Mouse (Mus musculus) liver, embryonic 14.5 days (tissue): ENCODE measurements around the gene Ptgfrn.

Experiments used
- CTCF ChIP-seq: IDR thresholded peaks from 2 replicates; pipeline ENCODE4 v1.5.1; 2016; ENCODE audit warnings: antibody characterized with exemption, low read depth, control low read depth
- EP300 ChIP-seq: IDR thresholded peaks from 2 replicates; pipeline ENCODE4 v1.6.1; 2016; ENCODE audit warnings: antibody characterized with exemption, low read depth

GRCm38 (mm10) chr3:101110838-101111103, 693 bp upstream of the Ptgfrn start:
- no peak for TF ChIP-seq CTCF
- no peak for TF ChIP-seq EP300
